ENCODE assay signal across 9 mouse cellular contexts in the genomic region with DNA sequence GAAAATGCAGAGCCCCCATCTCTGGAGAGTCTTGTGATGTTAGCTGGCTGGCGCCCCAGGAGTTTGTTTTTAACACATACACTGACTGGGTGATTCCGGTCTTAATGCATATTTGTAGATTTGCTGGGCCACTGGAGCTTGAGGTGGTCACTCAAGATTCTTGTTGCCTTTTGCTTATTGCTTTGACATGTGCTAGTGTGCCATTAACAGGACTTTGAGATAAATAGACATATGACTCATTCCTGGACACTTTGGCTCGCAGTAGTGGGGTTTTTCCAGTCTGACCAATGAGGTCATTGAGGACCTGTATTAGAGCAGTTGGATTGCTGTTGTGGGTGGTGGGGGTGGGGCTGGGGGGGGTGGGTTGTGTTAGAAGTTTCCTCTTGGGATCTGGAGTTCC. TPM values are rescaled to one million over a fixed set of nuclear protein-coding genes. Genes with fewer than 3 reads are reported as not detected.
A peak's percentile ranks its signal among the peaks of the same experiment; 100 is the strongest.
DNase-seq lines count a peak whose midpoint lies in the region; ATAC-seq and TF ChIP-seq lines count a peak whose summit lies in the region.
"Had no signal": no experiment of that assay in that cellular context is flagged by ENCODE, and none has a peak within 500 bp of the region (broad histone marks: within the 10 kb centered on the region; RNA-seq: fewer than 3 reads in every experiment).

No protein-coding gene starts in this region.

- TF ChIP-seq CTCF in midbrain, postnatal 0 days (IDR thresholded peaks at IDR 0.05) = no peak

- ATAC-seq in kidney, embryonic 15.5 days (replicated peaks; ENCODE audit: low FRiP score) = no peak
- ATAC-seq in midbrain, postnatal 0 days (ENCODE audit: low FRiP score) = no peak
- no peak for ATAC-seq in megakaryocyte-erythroid progenitor cell, adult 5-6 weeks (replicated peaks; ENCODE audit: low FRiP score, low TSS enrichment, poor library complexity, severe bottlenecking)

- peak overlapping the region; percentile 95 for H3K27ac ChIP-seq in kidney, embryonic 15.5 days
- H3K27ac ChIP-seq in midbrain, postnatal 0 days (ENCODE audit: low read depth, low read length) = peak overlapping the region; percentile 96

- H3K27me3 ChIP-seq in kidney, embryonic 15.5 days = no peaks in the 10 kb centered on the region
- no peaks in the 10 kb centered on the region for H3K27me3 ChIP-seq in midbrain, postnatal 0 days (ENCODE audit: insufficient read depth, low read length)

- WGBS in kidney, embryonic 15.5 days = 66% methylated on average over 3 of the region's 3 CpGs
- 75% methylated on average over 3 of the region's 3 CpGs for WGBS in midbrain, postnatal 0 days

- H3K9me3 ChIP-seq in kidney, embryonic 15.5 days (replicated peaks) = no peaks in the 10 kb centered on the region
- H3K9me3 ChIP-seq in midbrain, postnatal 0 days (ENCODE audit: low read length) = no peaks in the 10 kb centered on the region

- peak overlapping the region; percentile 84 for H3K4me3 ChIP-seq in kidney, embryonic 15.5 days (replicated peaks)
- H3K4me3 ChIP-seq in midbrain, postnatal 0 days (ENCODE audit: low read depth, low read length) = no peak overlapping the region

- H3K4me1 ChIP-seq in kidney, embryonic 15.5 days = peaks cover 31% of the 10 kb centered on the region
- H3K4me1 ChIP-seq in midbrain, postnatal 0 days (ENCODE audit: insufficient read depth, low read length) = peaks cover 20% of the 10 kb centered on the region; the same call in 1 of the 2 replicates

- H3K36me3 ChIP-seq in kidney, embryonic 15.5 days = 0 out of 2 replicates have a peak, but pooled peaks cover 3% of the 10 kb centered on the region
- H3K36me3 ChIP-seq in midbrain, postnatal 0 days (ENCODE audit: insufficient read depth, low read length) = no peaks in the 10 kb centered on the region

- no peak overlapping the region for H3K9ac ChIP-seq in kidney, embryonic 15.5 days
- H3K9ac ChIP-seq in midbrain, postnatal 0 days (replicated peaks; ENCODE audit: low read length, poor library complexity, severe bottlenecking) = no peak overlapping the region

- H3K4me2 ChIP-seq in kidney, embryonic 15.5 days = peak overlapping the region; percentile 74
- peak overlapping the region; percentile 24 for H3K4me2 ChIP-seq in midbrain, postnatal 0 days (ENCODE audit: low read depth, low read length, poor library complexity, severe bottlenecking)

- DNase-seq in 3T3-L1 (ENCODE audit: low read depth, low spot score) (peak; percentile 93), NIH3T3 (ENCODE audit: low read depth) (peak; percentile 83)
- peak; percentile 63 for DNase-seq in heart, adult 8-10 months (ENCODE audit: low spot score)
- DNase-seq in midbrain, postnatal 0 days (ENCODE audit: low spot score) = no peak
- no peak for DNase-seq in spleen, adult 12 weeks (ENCODE audit: low spot score)
- DNase-seq in urinary bladder, postnatal 25 days (ENCODE audit: low spot score) = no peak

RNA-seq across cellular contexts. Expression of gene Vps37c, which starts 1.8 kb away (rescaled TPM):
- total RNA-seq in heart, adult 8-10 months (2022) = 10 to 100 TPM; 21.0 to 25.1 (median 23.0) TPM
- 29.7 and 31.7 TPM in 2 replicates for polyA plus RNA-seq in kidney, embryonic 15.5 days (2015; fragmentation: Nextera tagmentation; extraction: Ambion mirVana)
- 17.5 and 22.4 TPM in 2 replicates for total RNA-seq in midbrain, postnatal 0 days (2014; rRNA removed)
- polyA plus RNA-seq in midbrain, postnatal 0 days (2015; fragmentation: Nextera tagmentation; extraction: Ambion mirVana) = 22.9 and 28.0 TPM in 2 replicates
- total RNA-seq in megakaryocyte-erythroid progenitor cell, adult 5-6 weeks (2014; fragmentation: Nextera tagmentation) = 18.3 and 20.2 TPM in 2 replicates
- 6.9 and 7.8 TPM in 2 replicates for total RNA-seq in megakaryocyte-erythroid progenitor cell, adult 5-6 weeks (2017)

RNA-seq across cellular contexts. Expression of gene Pga5, which starts 12.5 kb away (rescaled TPM):
- not detected for total RNA-seq in heart, adult 8-10 months (2022)
- polyA plus RNA-seq in kidney, embryonic 15.5 days (2015; fragmentation: Nextera tagmentation; extraction: Ambion mirVana) = not detected in 2 replicates
- not detected in 2 replicates for total RNA-seq in midbrain, postnatal 0 days (2014; rRNA removed)
- polyA plus RNA-seq in midbrain, postnatal 0 days (2015; fragmentation: Nextera tagmentation; extraction: Ambion mirVana) = not detected in 2 replicates
- total RNA-seq in megakaryocyte-erythroid progenitor cell, adult 5-6 weeks (2014; fragmentation: Nextera tagmentation) = not detected in 2 replicates
- not detected in 2 replicates for total RNA-seq in megakaryocyte-erythroid progenitor cell, adult 5-6 weeks (2017)
- polyA plus RNA-seq: neural tube, embryonic 11.5 days had no signal

RNA-seq across cellular contexts. Expression of gene Cd5, which starts 48.5 kb away (rescaled TPM):
- total RNA-seq in heart, adult 8-10 months (2022) = under 1 TPM; 0.16 to 0.26 (median 0.21) TPM
- polyA plus RNA-seq in kidney, embryonic 15.5 days (2015; fragmentation: Nextera tagmentation; extraction: Ambion mirVana) = 0.34 and 0.82 TPM in 2 replicates
- 0.55 and 0.85 TPM in 2 replicates for total RNA-seq in midbrain, postnatal 0 days (2014; rRNA removed)
- polyA plus RNA-seq in midbrain, postnatal 0 days (2015; fragmentation: Nextera tagmentation; extraction: Ambion mirVana) = 0.50 and 0.53 TPM in 2 replicates
- 3.2 and 3.7 TPM in 2 replicates for total RNA-seq in megakaryocyte-erythroid progenitor cell, adult 5-6 weeks (2014; fragmentation: Nextera tagmentation)
- total RNA-seq in megakaryocyte-erythroid progenitor cell, adult 5-6 weeks (2017) = not detected in 2 replicates

RNA-seq across cellular contexts. Expression of gene Vwce, which starts 56.3 kb away (rescaled TPM):
- not detected for total RNA-seq in heart, adult 8-10 months (2022)
- polyA plus RNA-seq in kidney, embryonic 15.5 days (2015; fragmentation: Nextera tagmentation; extraction: Ambion mirVana) = 3.0 and 3.2 TPM in 2 replicates
- 2.6 and 2.9 TPM in 2 replicates for total RNA-seq in midbrain, postnatal 0 days (2014; rRNA removed)
- 1.9 and 2.2 TPM in 2 replicates for polyA plus RNA-seq in midbrain, postnatal 0 days (2015; fragmentation: Nextera tagmentation; extraction: Ambion mirVana)
- 0.90 and 0.99 TPM in 2 replicates for total RNA-seq in megakaryocyte-erythroid progenitor cell, adult 5-6 weeks (2014; fragmentation: Nextera tagmentation)
- total RNA-seq in megakaryocyte-erythroid progenitor cell, adult 5-6 weeks (2017) = not detected in 2 replicates

Comparison
In these comparisons a context has a peak if more than half of its experiments do, and no peak if none do; other contexts are left out.
1. DNase-seq: peak in 3T3-L1 (single experiment), NIH3T3 (single experiment) and heart, adult 8-10 months (single experiment); none in midbrain, postnatal 0 days (single experiment), spleen, adult 12 weeks (single experiment) and urinary bladder, postnatal 25 days (single experiment).